8 mouse cellular contexts compared by ENCODE assay signal in genomic region chr9:124425411-124425885, GRCm38 (mm10). TPM values are rescaled to one million over a fixed set of nuclear protein-coding genes. Genes with fewer than 3 reads are reported as not detected.
DNase-seq lines count a peak whose midpoint lies in the region; ATAC-seq lines count a peak whose summit lies in the region.

No protein-coding gene starts in this region.

- H3K27me3 ChIP-seq in hindbrain, embryonic 13.5 days = peaks cover 10% of the 10 kb centered on the region

- H3K36me3 ChIP-seq in hindbrain, embryonic 13.5 days = no peaks in the 10 kb centered on the region

- no peaks in the 10 kb centered on the region for H3K9me3 ChIP-seq in hindbrain, embryonic 13.5 days

- H3K4me1 ChIP-seq in hindbrain, embryonic 13.5 days (replicated peaks) = no peaks in the 10 kb centered on the region; the same call in 1 of the 2 replicates

- DNase-seq in NIH3T3 (ENCODE audit: low read depth) = peak; percentile 96
- DNase-seq in cerebellum, adult 9-11 months = peak; percentile 98
- peak; percentile 94 to 95 for DNase-seq in frontal cortex, postnatal 14 days (ENCODE audit: low spot score in 2 of 2)
- DNase-seq in layer of hippocampus, postnatal 14 days (ENCODE audit: low spot score in 2 of 2) = peak; percentile 96 to 97
- DNase-seq in lung, postnatal 10 days = peak; percentile 95
- peak; percentile 95 for DNase-seq in ovary, postnatal 14 days (ENCODE audit: low spot score)
- DNase-seq in thymus, postnatal 10 days (ENCODE audit: low spot score in 2 of 2) = peak; percentile 82 to 83

- peak overlapping the region; percentile 98 for H3K27ac ChIP-seq in hindbrain, embryonic 13.5 days

- peak; percentile 57 for ATAC-seq in hindbrain, embryonic 13.5 days (ENCODE audit: low FRiP score)

- H3K9ac ChIP-seq in hindbrain, embryonic 13.5 days = peak overlapping the region; percentile 76

- under 1% methylated on average over 41 of the region's 47 CpGs for WGBS in hindbrain, embryonic 13.5 days

- peak overlapping the region; percentile 68 for H3K4me3 ChIP-seq in hindbrain, embryonic 13.5 days

- peak overlapping the region; percentile 61 for H3K4me2 ChIP-seq in hindbrain, embryonic 13.5 days

RNA-seq across cellular contexts. Expression of gene Ppp2r3d, which starts 51.2 kb away (rescaled TPM):
- 154 and 166 TPM in 2 replicates for polyA plus RNA-seq in hindbrain, embryonic 13.5 days (2015; fragmentation: Nextera tagmentation; extraction: Ambion mirVana)
- total RNA-seq in layer of hippocampus, postnatal 14 days (2021) = 10 to 100 TPM; 90.9 to 98.3 TPM

Comparison
In these comparisons a context has a peak if more than half of its experiments do, and no peak if none do; other contexts are left out.
1. Peak in every context shown above with its lines: DNase-seq, ATAC-seq, H3K4me3 ChIP-seq and H3K27ac ChIP-seq.